Mouse (Mus musculus) right cerebral cortex, postnatal 10 days (tissue): ENCODE results near the gene Snx22.
A peak's percentile ranks its signal among the peaks of the same experiment; 100 is the strongest.

Source experiments
- DNase-seq, 2 experiments: peaks; one replicate each; pipeline ENCODE4 v3.0.0; 2021; ENCODE audit warnings: low spot score in 2 of 2

Gene Snx22

GRCm38 (mm10) chr9:66068971-66069391, 538 bp downstream of the Snx22 start:
- peak in 1 of 2 experiments; percentile 63 for DNase-seq

GRCm38 (mm10) chr9:66068056-66068455, 1.5 kb downstream of the Snx22 start:
- no peak for DNase-seq

GRCm38 (mm10) chr9:66067542-66067941, 2.0 kb downstream of the Snx22 start:
- DNase-seq: no peak

- DNase-seq: no peak
Observed at GRCm38 (mm10) chr9:66066791-66067190, 2.7 kb downstream of the Snx22 start.

GRCm38 (mm10) chr9:66064316-66064715, 5.2 kb downstream of the Snx22 start:
- no peak for DNase-seq

GRCm38 (mm10) chr9:66063446-66063845, 6.1 kb downstream of the Snx22 start:
- DNase-seq: no peak

GRCm38 (mm10) chr9:66061656-66062055, 7.9 kb downstream of the Snx22 start:
- no peak for DNase-seq

GRCm38 (mm10) chr9:66060986-66061385, 8.5 kb downstream of the Snx22 start:
- DNase-seq: no peak

GRCm38 (mm10) chr9:66060308-66060647, 9.2 kb downstream of the Snx22 start:
- no peak for DNase-seq

GRCm38 (mm10) chr9:66059583-66060307, 9.8 kb downstream of the Snx22 start, which contains the start of gene Ppib:
Gene Ppib (plus strand): TSS chr9:66060222.
- peak; percentile 98 to 99 for DNase-seq

GRCm38 (mm10) chr9:66053620-66054019, 15.9 kb downstream of the Snx22 start:
- no peak for DNase-seq

- DNase-seq: no peak
Observed at GRCm38 (mm10) chr9:66052731-66053130, 16.8 kb downstream of the Snx22 start.

GRCm38 (mm10) chr9:66051493-66051892, 18.0 kb downstream of the Snx22 start:
- DNase-seq: no peak

- DNase-seq: peak in 1 of 2 experiments; percentile 2
Observed at GRCm38 (mm10) chr9:66049931-66050601, 19.5 kb downstream of the Snx22 start.

GRCm38 (mm10) chr9:66043241-66043640, 26.3 kb downstream of the Snx22 start:
- no peak for DNase-seq

- no peak for DNase-seq
Observed at GRCm38 (mm10) chr9:66042331-66042730, 27.2 kb downstream of the Snx22 start.

GRCm38 (mm10) chr9:66040801-66041200, 28.7 kb downstream of the Snx22 start:
- peak in 1 of 2 experiments; percentile 56 for DNase-seq

GRCm38 (mm10) chr9:66039290-66039689, 30.2 kb downstream of the Snx22 start:
- peak in 1 of 2 experiments; percentile 44 for DNase-seq

GRCm38 (mm10) chr9:66038581-66038980, 30.9 kb downstream of the Snx22 start:
- DNase-seq: no peak

GRCm38 (mm10) chr9:66038082-66038481, 31.4 kb downstream of the Snx22 start:
- DNase-seq: no peak

GRCm38 (mm10) chr9:66020601-66021000, 48.9 kb downstream of the Snx22 start:
- DNase-seq: no peak
